Mouse (Mus musculus) stomach, postnatal 0 days (tissue): ENCODE measurements around the gene Procr. TPM values are rescaled to one million over a fixed set of nuclear protein-coding genes. Genes with fewer than 3 reads are reported as not detected.
A peak's percentile ranks its signal among the peaks of the same experiment; 100 is the strongest.

Experiments used
- ATAC-seq: fragments of 200-750 bp; cut with Nextera tagmentation; 2 replicates; pipeline ENCODE4 v1.8.0; 2017; ENCODE audit not compliant: low FRiP score, low TSS enrichment
- DNase-seq: peaks from one replicate; pipeline ENCODE4 v3.0.0-alpha.2; 2016; ENCODE audit warnings: low spot score
- H3K27ac ChIP-seq: fragments of 300-500 bp; sonication (generic); replicated peaks from 2 replicates; pipeline ENCODE4 v1.5.1; 2014; ENCODE audit warnings: mild to moderate bottlenecking, control low read depth
- H3K27me3 ChIP-seq: fragments of 300-500 bp; sonication (generic); 2 replicates; pipeline ENCODE4 v1.6.1; 2014; ENCODE audit warnings: low read length; ENCODE audit not compliant: control insufficient read depth, insufficient read depth
- H3K36me3 ChIP-seq: fragments of 300-500 bp; sonication (generic); 2 replicates; pipeline ENCODE4 v1.6.1; 2014; ENCODE audit warnings: low read length, mixed read lengths; ENCODE audit not compliant: control insufficient read depth, insufficient read depth
- H3K4me1 ChIP-seq: fragments of 300-500 bp; sonication (generic); replicated peaks from 2 replicates; pipeline ENCODE4 v1.6.1; 2014; ENCODE audit warnings: antibody characterized with exemption; ENCODE audit not compliant: control insufficient read depth, insufficient read depth
- H3K4me2 ChIP-seq: fragments of 300-500 bp; sonication (generic); replicated peaks from 2 replicates; pipeline ENCODE4 v1.6.1; 2014; ENCODE audit warnings: low read depth, mild to moderate bottlenecking, control low read depth, moderate library complexity
- H3K4me3 ChIP-seq: fragments of 300-500 bp; sonication (generic); 2 replicates; pipeline ENCODE4 v1.5.1; 2014; ENCODE audit warnings: low read depth, low read length, control low read depth
- H3K9ac ChIP-seq: fragments of 300-500 bp; sonication (generic); 2 replicates; pipeline ENCODE4 v1.6.1; 2014; ENCODE audit warnings: mild to moderate bottlenecking, low read length, control low read depth, mixed read lengths
- H3K9me3 ChIP-seq: fragments of 300-500 bp; sonication (generic); 2 replicates; pipeline ENCODE4 v1.6.1; 2016; ENCODE audit warnings: low read length; ENCODE audit not compliant: control insufficient read depth
- CTCF ChIP-seq: IDR thresholded peaks from 2 replicates; pipeline ENCODE4 v1.5.1; 2016; ENCODE audit warnings: antibody characterized with exemption, low read depth, mild to moderate bottlenecking, moderate library complexity
- EP300 ChIP-seq: optimal IDR thresholded peaks from 2 replicates; pipeline ENCODE3; 2016; ENCODE audit warnings: antibody characterized with exemption
- WGBS: fragments of 180-500 bp; shearing (Covaris S2); extraction: QIAGEN DNeasy Blood & Tissue Kit; methylation state at CpG from one replicate; pipeline ENCODE4 v1.1.7; 2014; 5-methylcytosine and 5-hydroxymethylcytosine counted together
- polyA plus RNA-seq: library from polyadenylated mRNA; unstranded; fragments of >200 nt; fragmentation: Nextera tagmentation; extraction: Ambion mirVana; gene quantifications from 2 replicates; pipeline ENCODE4 v1.2.1, GENCODE M21; 2015

Procr gene
- 12.2 and 14.3 TPM in 2 replicates for polyA plus RNA-seq

DNA sequence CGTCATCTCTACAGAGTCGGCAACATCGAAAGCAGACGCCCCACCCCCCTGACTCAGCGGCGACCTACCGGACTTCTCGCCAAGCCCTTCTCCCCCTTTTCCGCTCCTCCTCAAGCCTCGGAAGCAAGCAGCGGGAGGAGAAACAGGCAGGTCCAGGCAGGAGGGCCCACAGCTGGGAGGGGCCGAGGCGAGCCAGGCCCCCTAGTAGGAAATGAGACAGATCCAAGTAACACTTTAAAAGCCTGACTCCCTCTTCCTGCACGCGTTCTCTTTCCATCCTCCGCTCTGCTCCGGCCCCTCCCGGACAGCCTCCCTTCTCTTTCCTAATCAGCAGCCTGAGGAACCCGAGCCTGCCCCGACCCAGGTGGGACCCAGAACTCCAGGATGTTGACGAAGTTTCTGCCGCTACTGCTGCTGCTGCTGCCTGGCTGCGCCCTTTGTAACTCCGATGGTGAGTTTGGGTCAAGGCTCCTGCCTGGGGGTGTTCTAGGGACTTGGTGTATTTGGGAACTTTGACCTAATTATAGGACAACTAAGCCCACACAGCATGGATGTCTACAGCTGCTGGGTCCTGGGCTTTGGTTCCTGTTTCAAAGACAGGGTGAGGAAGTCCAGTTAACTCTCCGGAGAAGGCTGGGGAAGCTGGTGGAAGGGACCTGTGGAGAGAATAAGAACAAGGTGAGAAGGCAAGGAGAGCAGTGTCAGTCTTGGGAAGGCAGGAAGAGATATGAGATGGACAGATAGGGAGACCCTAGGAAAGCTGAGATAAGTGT, at the start of gene Procr:
Procr (plus strand) TSS at position 104 of the 773 bp plus-strand sequence.
- H3K36me3 ChIP-seq, result no peaks in the 10 kb centered on the region
- H3K9ac ChIP-seq, result peak within 1 kb of the TSS; percentile 58
- WGBS, result 2% methylated on average over 24 of the region's 25 CpGs
- TF ChIP-seq CTCF (no peak), EP300 (no peak)
- H3K27me3 ChIP-seq, result no peaks in the 10 kb centered on the region
- H3K9me3 ChIP-seq, result no peaks in the 10 kb centered on the region
- ATAC-seq (peak; percentile 77; the same call in 1 of the 2 replicates), DNase-seq (peak; percentile 55)
- peak within 1 kb of the TSS; percentile 9; the same call in 1 of the 2 replicates for H3K27ac ChIP-seq
- H3K4me3 ChIP-seq, result peak within 1 kb of the TSS; percentile 46
- peak within 1 kb of the TSS; percentile 73 for H3K4me2 ChIP-seq
- H3K4me1 ChIP-seq, result no peaks in the 10 kb centered on the region

GRCm38 (mm10) chr2:155701399-155701919, 49.5 kb upstream of the Procr start:
- Histone ChIP-seq H3K27me3 (no peaks in the 10 kb centered on the region), H3K4me2 (no peak overlapping the region), H3K4me3 (no peak overlapping the region), H3K4me1 (no peaks in the 10 kb centered on the region), H3K9me3 (no peaks in the 10 kb centered on the region), H3K9ac (no peak overlapping the region), H3K27ac (peak overlapping the region; percentile 84), H3K36me3 (peaks cover 8% of the 10 kb centered on the region)
- TF ChIP-seq CTCF (no peak), EP300 (no peak)
- 56% methylated on average over 19 of the region's 19 CpGs for WGBS
- DNase-seq (peak; percentile 36), ATAC-seq (peak; percentile 63)

- Histone ChIP-seq H3K4me2 (no peak overlapping the region), H3K36me3 (peaks cover 16% of the 10 kb centered on the region), H3K9ac (no peak overlapping the region), H3K9me3 (no peaks in the 10 kb centered on the region), H3K4me1 (no peaks in the 10 kb centered on the region), H3K27me3 (no peaks in the 10 kb centered on the region), H3K4me3 (no peak overlapping the region), H3K27ac (no peak overlapping the region)
- ATAC-seq, result no peak
- WGBS, result 62% methylated on average over 4 of the region's 4 CpGs
- no peak for TF ChIP-seq CTCF
- TF ChIP-seq EP300, result no peak
- no peak for DNase-seq
Measured at GRCm38 (mm10) chr2:155703630-155704029, 47.3 kb upstream of the Procr start.

DNA sequence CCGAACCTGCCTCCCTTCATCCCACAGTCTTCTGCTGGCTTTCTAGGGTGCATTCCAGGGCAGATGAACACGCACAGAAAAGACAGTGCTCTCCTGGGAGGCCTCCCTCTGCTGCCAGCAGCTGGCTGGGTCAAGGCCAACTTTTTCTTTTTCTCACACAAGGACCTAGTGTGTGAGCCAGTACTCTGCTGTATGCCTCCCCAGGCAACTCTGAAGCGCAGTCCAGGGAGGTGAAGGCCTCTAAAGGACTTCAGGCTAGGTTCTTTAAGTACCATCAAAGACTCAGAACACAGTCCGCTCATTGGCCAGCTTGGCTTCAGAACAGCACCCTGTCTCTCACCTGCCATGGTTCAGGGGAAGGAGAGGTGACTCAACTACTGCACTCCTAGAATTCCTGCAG, 43.7 kb upstream of the Procr start:
- no peak overlapping the region for H3K9ac ChIP-seq

GRCm38 (mm10) chr2:155710557-155710956, 40.4 kb upstream of the Procr start:
- Histone ChIP-seq H3K36me3 (peaks cover 28% of the 10 kb centered on the region), H3K4me3 (no peak overlapping the region), H3K27me3 (no peaks in the 10 kb centered on the region), H3K4me1 (no peaks in the 10 kb centered on the region), H3K9me3 (no peaks in the 10 kb centered on the region), H3K4me2 (no peak overlapping the region), H3K9ac (no peak overlapping the region), H3K27ac (no peak overlapping the region)
- WGBS, result 78% methylated on average over 11 of the region's 11 CpGs
- ATAC-seq (no peak), DNase-seq (no peak)
- no peak for TF ChIP-seq CTCF
- no peak for TF ChIP-seq EP300

More for the DNA sequence above, 43.7 kb upstream of the Procr start:
- H3K27ac ChIP-seq, result no peak overlapping the region
- H3K9me3 ChIP-seq, result no peaks in the 10 kb centered on the region
- no peak overlapping the region for H3K4me2 ChIP-seq
- TF ChIP-seq EP300 (no peak), CTCF (no peak)
- ATAC-seq (no peak), DNase-seq (no peak)
- H3K27me3 ChIP-seq, result no peaks in the 10 kb centered on the region
- 70% methylated on average over 4 of the region's 4 CpGs for WGBS
- H3K4me1 ChIP-seq, result no peaks in the 10 kb centered on the region
- H3K36me3 ChIP-seq, result peaks cover 24% of the 10 kb centered on the region
- no peak overlapping the region for H3K4me3 ChIP-seq
